In the genomic region with DNA sequence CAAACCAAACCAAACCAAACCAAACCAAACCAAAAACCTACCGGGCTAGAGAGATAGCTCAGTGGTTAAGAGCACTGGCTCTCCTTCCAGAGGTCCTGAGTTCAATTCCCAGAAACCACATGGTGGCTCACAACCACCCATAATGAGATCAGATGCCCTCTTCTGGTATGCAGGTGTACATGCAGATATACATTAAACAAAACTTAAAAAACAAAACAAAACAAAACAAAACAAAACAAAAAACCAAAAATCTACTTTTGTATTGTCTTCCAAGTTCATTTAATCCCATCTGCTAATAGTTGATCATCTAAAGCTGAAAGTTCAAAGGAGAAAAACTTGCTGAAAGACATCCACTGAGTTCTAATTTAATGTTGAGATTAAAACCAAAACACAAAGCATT, we compare ENCODE assay signal across 14 mouse cellular contexts.
"Had no signal": no experiment of that assay in that cellular context is flagged by ENCODE, and none has a peak within 500 bp of the region (broad histone marks: within the 10 kb centered on the region; RNA-seq: fewer than 3 reads in every experiment).

No protein-coding gene starts in this region.

- H3K4me1 ChIP-seq: kidney, embryonic 15.5 days; liver, embryonic 15.5 days; midbrain, embryonic 13.5 days had no signal

- H3K27me3 ChIP-seq: kidney, embryonic 15.5 days; liver, embryonic 15.5 days; midbrain, embryonic 13.5 days had no signal

- H3K4me3 ChIP-seq: kidney, embryonic 15.5 days; left cerebral cortex, adult 2 months; liver, embryonic 15.5 days; midbrain, embryonic 13.5 days had no signal

- DNase-seq: kidney, adult 2 months; kidney, postnatal 14 days; kidney, postnatal 4 days; layer of hippocampus, adult 9-11 months; lung, adult 18-20 months; thymus, adult 18-20 months; thymus, postnatal 36 days had no signal

- H3K36me3 ChIP-seq: kidney, embryonic 15.5 days; midbrain, embryonic 13.5 days had no signal

- H3K9me3 ChIP-seq: kidney, embryonic 15.5 days; liver, embryonic 15.5 days; midbrain, embryonic 13.5 days had no signal

- ATAC-seq: lung, postnatal 0 days; midbrain, embryonic 13.5 days; midbrain, embryonic 16.5 days had no signal

- H3K9ac ChIP-seq: kidney, embryonic 15.5 days; liver, embryonic 15.5 days; midbrain, embryonic 13.5 days had no signal

- H3K4me2 ChIP-seq: kidney, embryonic 15.5 days; liver, embryonic 15.5 days; midbrain, embryonic 13.5 days had no signal

- H3K27ac ChIP-seq: kidney, embryonic 15.5 days; left cerebral cortex, adult 2 months; liver, embryonic 15.5 days; macrophage; midbrain, embryonic 13.5 days had no signal
